Mouse (Mus musculus) ES-E14 (cell line): ENCODE measurements around the gene Stox1.

Experiments
- CHD2 ChIP-seq: IDR thresholded peaks from 2 replicates; pipeline ENCODE4 v1.6.1; 2014; ENCODE audit warnings: mild to moderate bottlenecking, low read depth, low read length, inconsistent platforms
- ZC3H11A ChIP-seq: IDR thresholded peaks from 2 replicates; pipeline ENCODE4 v1.6.1; 2012; ENCODE audit warnings: low read depth, mild to moderate bottlenecking, inconsistent platforms, low read length, borderline replicate concordance

GRCm38 (mm10) chr10:62687032-62687674 is 38.8 kb downstream of the Stox1 start:
- TF ChIP-seq CHD2 (no peak), ZC3H11A (no peak)
